Mouse (Mus musculus): ENCODE results near the gene Slpi.

Gene Slpi

DNA sequence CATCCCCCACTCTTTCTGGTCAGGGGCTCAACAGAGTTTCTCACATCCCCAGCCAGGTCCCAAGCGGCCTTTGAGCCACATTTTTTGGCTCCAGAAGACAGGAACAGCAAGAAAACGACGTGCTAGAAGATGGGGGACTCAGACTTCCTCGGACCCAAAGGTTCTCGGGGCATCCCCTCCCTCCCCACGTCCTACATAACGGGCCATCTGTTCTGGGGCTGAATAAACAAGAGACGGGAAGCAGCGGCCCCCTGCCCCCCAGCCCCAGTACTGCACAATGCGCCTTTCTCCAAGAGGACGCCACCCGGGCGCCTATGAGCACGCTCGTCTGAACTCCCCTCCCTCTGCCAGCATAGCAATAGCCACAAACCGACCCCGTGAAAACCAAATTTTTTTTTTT is at the start of gene Slpi:
Gene Slpi, minus strand, starts transcription at position 76 of the 400 bp plus-strand sequence.
- DNase-seq (ENCODE audit: low spot score), result no peak

- DNase-seq (ENCODE audit: low spot score), result no peak
Observed at GRCm38 (mm10) chr2:164438257-164438656, 49.4 kb upstream of the Slpi start.

DNA sequence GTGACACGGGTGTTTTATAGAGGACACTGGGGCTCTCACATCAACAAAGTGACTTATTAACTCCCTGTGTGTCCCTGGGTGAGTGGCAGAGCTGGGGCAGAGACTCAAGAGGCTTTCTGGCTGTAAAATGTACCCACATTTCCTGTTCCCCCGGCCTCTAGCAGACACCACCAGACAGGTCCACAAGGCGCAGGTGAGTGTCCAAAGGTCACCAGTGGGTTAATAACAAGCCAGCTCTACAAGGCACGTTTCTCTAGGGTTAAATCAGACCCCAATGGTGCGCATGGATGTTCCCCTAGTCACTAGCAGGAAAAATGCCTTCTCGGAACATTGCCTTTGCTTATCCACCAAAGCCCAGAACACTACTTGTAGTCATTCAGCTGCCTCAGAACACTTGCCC is 48.8 kb upstream of the Slpi start:
- DNase-seq (ENCODE audit: low spot score), result no peak

DNA sequence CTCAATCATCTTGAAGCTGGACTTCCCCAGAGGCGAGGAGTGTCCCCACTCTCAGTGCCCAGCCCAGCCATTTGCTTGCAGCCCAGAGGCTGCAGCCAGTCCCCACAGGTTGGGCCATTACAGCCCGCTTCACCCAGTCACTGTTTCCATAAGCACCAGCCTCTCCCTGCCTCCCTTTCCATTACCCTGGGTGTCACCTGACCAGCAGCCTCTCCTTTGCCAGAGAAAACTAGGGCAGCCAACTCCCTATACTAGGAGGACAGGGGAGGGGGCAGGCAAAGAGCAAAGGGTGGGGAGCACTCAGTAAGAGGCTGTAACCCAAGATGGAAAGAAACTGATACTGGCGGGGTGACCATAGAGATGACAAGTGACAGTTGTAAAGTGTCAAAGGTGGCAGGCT is 48.1 kb upstream of the Slpi start:
- no peak for DNase-seq (ENCODE audit: low spot score)

DNA sequence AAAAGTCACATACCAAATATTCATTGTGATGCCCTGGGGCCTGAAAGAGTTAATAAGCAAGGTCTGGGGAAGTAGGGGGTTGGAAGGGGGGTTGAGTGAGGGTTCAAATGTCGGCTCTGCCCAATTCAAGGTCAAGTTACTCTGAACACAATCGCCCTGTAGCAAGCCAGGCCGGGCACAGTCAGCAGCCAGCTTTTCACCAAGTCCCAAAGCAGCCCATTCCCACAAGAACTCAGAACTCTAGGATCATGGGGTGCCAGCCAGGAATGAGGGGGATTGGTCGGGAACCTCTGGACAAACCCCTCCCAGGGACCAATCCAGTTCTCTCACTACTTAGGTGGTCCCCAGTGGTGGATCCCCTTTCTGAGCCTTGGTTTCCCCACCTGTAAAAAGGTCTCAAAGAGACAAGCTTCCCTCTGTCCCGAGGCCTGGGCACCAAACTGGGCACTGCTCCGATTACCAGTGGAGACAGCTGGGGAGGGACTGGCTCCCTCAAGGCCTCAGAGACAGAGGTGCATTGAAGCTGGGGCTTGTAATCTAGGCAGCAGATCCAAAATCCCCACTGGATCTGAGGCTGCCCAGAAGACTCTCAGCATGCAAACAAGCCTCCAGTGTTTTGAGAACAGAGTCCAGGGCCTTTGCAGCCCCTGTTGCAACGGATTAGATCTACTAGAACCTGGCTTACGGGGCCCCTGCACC is 47.5 kb upstream of the Slpi start:
- DNase-seq (ENCODE audit: low spot score), result no peak

DNA sequence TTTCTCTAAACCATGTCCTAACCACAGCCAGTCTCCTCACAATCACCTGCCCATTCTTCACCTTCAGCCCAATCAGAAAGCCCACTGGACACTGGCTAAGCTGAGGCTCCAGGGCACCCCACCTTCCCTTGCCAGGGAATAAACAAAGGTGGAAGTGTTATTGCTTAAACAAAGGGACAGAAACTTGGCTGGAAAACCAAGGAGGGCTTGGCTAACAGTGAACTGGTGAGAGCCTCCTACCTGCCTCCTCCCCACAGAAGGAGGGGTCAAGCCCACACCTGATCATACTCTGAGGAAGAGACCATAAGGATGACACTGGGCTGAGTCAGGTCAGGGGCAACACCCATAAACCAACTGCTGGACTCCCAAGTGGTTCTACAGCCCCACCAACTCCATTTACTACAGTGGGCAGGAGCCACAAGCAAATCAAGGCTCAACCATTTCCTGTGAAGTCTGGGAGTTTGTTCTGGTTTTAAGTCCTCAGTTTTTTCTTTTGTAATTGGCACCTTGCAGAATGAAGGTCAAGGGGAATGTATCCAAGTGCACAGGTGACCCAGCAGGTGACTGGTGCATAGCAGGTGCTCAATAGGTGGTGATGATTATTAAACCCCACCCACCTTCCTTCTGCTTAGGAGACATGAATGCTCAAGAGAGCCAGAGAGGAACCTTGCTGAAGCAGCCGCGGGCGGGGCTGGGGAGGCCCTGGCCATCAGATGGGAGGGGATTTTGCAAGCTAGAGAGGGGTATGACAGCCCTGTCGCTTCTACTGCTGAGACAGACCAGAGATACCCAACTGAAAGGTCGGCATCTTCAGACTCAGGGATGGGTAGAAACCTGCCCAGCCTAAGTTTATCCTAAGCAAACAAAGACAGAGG is 46.6 kb upstream of the Slpi start:
- DNase-seq (ENCODE audit: low spot score), result no peak

GRCm38 (mm10) chr2:164434681-164435080 is 45.8 kb upstream of the Slpi start:
- no peak for DNase-seq (ENCODE audit: low spot score)

DNA sequence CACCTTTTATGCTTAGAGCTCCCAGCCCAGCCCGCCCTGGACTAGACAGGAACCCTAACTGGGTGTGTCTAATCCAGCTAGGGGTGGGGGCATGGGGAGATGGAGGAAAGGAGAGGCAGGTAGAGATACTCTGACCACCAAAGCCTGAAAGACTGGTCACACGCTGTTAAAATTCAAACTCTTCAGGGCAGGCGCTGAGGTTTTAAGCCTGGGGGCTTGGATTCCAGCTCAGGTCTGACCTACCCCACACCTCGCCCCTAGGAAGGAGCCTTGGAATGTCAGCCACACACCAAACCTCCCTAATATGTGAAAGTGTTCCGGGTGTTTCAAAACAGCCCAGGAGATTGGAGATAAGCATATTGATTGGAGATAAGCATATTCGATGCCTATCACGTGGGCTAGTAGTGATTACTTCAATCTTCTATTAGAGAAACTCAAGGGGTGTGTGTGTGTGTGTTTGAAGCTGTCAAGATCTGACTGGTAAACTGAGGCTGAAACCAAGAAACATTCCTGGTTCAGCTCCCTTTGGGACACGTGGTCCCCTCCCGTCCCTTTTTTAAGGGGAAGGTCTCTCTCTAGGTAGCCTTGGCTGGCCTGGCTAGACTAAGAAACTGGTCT is 44.5 kb upstream of the Slpi start:
- no peak for DNase-seq (ENCODE audit: low spot score)

DNA sequence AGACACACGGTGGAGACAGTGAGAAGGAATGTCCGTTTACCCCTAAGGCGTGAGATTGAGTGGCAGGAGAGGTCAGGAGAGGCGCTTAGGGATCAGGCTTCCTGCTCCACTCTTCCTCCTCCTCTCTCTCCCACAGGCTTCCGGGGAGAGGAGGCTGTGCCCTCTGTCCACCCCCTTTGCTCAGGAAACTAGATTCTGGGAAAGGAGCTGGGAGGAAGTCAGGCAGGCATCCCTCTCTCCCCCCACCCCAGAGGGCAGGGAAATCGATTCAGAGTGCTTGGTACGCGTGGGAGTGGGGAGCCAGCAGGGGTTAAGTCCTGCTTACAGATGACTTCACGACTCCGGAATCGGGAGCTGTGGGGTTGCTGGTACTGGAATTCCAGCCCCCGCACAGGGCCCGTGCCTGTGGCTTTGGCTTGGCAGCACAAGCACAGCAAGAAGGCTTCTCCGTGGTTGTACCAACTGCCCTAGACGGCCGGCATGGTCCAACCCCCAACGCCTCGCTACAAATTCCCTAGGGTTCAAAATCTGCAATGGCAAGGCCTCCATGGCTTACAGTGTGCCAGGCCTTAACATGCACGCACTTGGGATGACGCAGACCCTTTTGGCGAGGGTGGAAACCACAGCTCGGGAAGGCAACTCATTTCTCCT is 43.8 kb upstream of the Slpi start:
- DNase-seq (ENCODE audit: low spot score), result no peak

GRCm38 (mm10) chr2:164431676-164432465 is 43.0 kb upstream of the Slpi start:
- no peak for DNase-seq (ENCODE audit: low spot score)

DNA sequence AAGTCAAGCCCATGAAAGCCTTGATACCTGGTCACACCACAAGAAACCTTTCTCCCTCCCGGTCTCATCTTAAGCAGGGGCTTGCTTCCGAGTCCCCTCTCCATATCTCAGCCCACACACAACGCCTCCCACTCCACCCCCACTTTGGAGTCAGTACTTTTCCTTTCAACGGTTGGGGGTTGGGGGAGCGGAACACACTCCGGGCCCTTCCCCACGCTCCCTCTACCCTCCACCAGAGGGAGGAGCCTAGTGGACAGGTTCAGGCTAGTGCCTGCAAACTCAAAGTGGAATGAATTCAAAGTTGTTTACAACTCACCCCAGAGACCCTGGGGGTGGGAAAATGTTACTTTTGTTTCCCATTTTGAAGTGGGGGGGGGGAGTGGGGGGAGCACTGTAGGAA is 41.8 kb upstream of the Slpi start:
- no peak for DNase-seq (ENCODE audit: low spot score)

DNA sequence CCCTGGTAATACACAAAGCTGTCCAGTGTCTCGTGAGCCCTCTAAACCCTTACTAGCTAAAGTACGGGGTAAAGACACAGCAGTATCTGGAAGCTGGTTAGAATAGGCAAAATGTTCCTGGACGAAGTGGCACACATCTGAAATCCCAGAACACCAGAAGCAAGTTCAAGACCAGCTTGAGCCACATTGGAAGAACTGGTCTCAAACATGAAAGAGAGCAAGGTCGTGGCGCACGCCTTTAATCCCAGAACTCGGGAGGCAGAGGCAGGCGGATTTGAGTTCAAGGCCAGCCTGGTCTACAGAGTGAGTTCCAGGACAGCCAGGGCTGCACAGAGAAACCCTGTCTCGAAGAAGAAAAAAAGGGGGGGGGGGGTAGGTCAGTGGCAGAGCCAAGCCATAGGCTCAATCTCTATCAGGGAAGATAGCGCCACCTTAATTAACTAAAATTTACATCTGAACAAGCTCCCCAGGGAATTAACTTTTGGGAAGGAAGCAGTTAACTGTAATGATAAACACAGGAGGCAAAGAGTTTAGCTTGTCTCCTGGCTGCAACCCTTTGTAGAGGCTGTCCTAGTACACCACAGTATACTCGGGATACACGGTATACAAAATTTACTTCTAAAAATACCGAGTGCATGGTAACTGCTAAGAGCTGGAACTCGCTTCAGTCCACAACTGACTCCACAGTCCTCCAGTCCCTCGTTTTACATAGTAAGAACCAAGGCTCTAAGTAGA is 41.2 kb upstream of the Slpi start:
- DNase-seq (ENCODE audit: low spot score), result no peak

GRCm38 (mm10) chr2:164428451-164428850 is 39.6 kb upstream of the Slpi start:
- no peak for DNase-seq (ENCODE audit: low spot score)

DNA sequence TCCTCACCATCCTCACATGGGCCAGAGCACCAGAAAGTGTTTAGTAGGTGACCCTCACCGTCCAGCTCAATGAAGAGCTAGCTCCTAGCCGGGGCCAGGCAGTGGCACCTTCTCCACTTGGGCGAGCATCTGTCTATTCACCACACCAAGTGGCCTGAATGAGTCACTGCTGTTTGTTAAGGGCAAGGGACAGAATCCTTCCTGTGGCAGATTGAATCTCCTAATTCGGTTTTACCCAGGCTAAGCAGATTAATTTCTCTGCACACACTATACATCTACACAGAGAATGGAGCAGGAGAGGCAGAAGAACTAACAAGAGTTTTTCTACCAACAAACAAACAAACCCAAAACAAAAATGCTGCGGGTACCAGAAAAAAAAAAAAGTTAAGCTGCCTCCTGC is 38.1 kb upstream of the Slpi start:
- no peak for DNase-seq (ENCODE audit: low spot score)

- no peak for DNase-seq (ENCODE audit: low spot score)
Observed at GRCm38 (mm10) chr2:164426121-164426520, 37.2 kb upstream of the Slpi start.

DNA sequence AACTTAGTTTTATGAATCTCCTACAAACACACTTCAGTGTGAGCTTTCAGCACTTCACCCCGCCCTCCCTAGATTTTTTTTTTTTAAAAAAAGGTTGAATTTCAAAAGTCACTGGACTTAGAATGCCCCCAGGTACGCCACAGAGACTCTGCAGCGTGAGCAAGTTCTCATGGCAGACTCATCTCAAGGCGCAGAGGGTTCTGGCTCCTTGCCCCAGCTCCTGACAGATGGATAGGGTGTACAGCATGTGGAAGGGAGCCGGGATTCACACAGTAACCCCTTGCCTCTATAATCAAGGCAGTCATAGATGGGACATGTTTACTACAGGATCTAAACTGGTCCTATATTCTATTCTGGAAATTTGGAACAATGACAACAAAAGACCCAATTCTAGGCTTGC is 36.5 kb upstream of the Slpi start:
- DNase-seq (ENCODE audit: low spot score), result no peak

GRCm38 (mm10) chr2:164424406-164424805 is 35.5 kb upstream of the Slpi start:
- no peak for DNase-seq (ENCODE audit: low spot score)

DNA sequence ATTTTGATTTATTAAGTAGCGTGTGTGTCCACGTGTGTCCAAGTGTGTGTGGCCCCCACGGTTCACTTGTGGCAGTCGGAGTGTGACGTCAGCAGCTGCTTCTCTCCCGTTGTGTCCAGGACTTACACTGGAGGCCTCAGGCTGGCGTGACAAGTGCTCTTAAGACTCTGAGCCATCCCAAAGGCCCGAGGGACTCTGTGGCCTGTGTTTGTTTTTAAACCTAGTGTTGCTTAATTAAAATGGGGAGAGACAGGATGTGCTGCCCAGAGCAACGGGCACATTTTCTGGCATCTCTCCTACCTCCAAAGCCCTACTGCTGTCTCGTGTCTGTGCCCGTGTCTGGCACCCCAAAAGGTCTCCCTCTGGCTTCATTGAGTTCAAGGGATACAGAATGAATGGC is 34.6 kb upstream of the Slpi start:
- no peak for DNase-seq (ENCODE audit: low spot score)

GRCm38 (mm10) chr2:164422675-164423393 is 33.9 kb upstream of the Slpi start:
- DNase-seq (ENCODE audit: low spot score), result no peak

DNA sequence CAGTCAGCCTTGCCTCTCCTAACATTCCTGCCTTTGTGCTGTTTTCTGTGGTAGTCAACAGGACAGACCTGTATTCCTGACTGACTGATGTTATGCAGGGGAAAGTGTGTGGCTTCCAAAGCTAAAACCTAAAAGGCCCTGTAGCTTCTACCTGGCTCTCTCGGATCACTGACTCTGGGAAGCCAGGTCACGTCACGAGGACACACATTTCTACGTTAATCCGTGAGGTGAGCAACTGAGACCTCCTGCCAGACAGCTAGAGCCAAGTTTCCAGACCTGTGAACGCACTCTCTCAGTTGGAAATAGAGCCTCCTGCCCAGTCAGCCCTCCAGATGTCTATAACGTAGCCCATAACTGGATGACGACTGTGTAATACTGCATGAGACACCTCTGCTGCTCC is 33.1 kb upstream of the Slpi start:
- no peak for DNase-seq (ENCODE audit: low spot score)

Data from T-cell, adult 2 months (primary cell).